Mouse (Mus musculus): ENCODE results near the gene Arhgap23. TPM values are rescaled to one million over a fixed set of nuclear protein-coding genes. Genes with fewer than 3 reads are reported as not detected.

The Arhgap23 gene
- polyA plus RNA-seq, 1 experiment from 2014 or later = 3.9 TPM

DNA sequence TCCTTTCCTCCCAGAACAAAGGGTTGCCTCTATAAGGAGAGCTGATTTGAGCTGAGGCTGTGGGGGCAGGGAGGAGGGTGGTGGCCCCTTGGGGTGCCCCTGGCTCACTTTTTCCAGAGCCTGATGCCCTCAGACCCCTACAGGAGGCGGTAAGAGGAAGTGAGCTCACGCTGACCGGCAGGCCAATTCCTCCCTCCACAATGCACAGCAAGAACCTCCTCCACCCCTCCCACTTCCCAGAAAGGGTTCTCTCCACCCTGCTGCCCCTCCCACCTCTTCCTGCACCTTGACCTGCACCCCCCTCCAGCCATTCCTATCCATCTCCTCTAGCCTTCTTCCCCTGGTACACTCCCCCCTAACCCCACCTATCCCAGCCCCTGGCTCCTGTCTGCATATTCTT is 3.2 kb upstream of the Arhgap23 start:
- H3K36me3 ChIP-seq = no peaks in the 10 kb centered on the region
- no peak for DNase-seq (ENCODE audit: low spot score)
- no peaks in the 10 kb centered on the region for H3K9me3 ChIP-seq (replicated peaks)
- peaks cover 10% of the 10 kb centered on the region for H3K27me3 ChIP-seq (ENCODE audit: low read depth, poor library complexity, severe bottlenecking)
- WGBS = 21% methylated on average over 3 of the region's 3 CpGs
- 0 out of 2 replicates have a peak overlapping the region, but pooled peaks have one; percentile 1 for H3K4me3 ChIP-seq
- H3K4me1 ChIP-seq = peaks cover 37% of the 10 kb centered on the region
- peak overlapping the region; percentile 71 for H3K27ac ChIP-seq

- Histone ChIP-seq H3K27ac (peak overlapping the region; percentile 71), H3K4me3 (no peak overlapping the region), H3K36me3 (no peaks in the 10 kb centered on the region), H3K4me1 (peaks cover 43% of the 10 kb centered on the region), H3K27me3 (ENCODE audit: low read depth, poor library complexity, severe bottlenecking) (peaks cover 3% of the 10 kb centered on the region), H3K9me3 (replicated peaks) (no peaks in the 10 kb centered on the region)
- WGBS = 48% methylated on average over 10 of the region's 10 CpGs
- no peak for DNase-seq (ENCODE audit: low spot score)
These were observed 2.5 kb upstream of the Arhgap23 start for GRCm38 (mm10) chr11:97412808-97413347.

GRCm38 (mm10) chr11:97415712-97416636 is 641 bp downstream of the Arhgap23 start:
- Histone ChIP-seq H3K27me3 (ENCODE audit: low read depth, poor library complexity, severe bottlenecking) (no peaks in the 10 kb centered on the region), H3K9me3 (replicated peaks) (no peaks in the 10 kb centered on the region), H3K4me1 (peaks cover 60% of the 10 kb centered on the region), H3K36me3 (no peaks in the 10 kb centered on the region), H3K27ac (peak overlapping the region; percentile 93), H3K4me3 (peak overlapping the region; percentile 85)
- 2% methylated on average over 49 of the region's 49 CpGs for WGBS
- DNase-seq (ENCODE audit: low spot score) = peak; percentile 74

GRCm38 (mm10) chr11:97416637-97417035 is 1.3 kb downstream of the Arhgap23 start:
- Histone ChIP-seq H3K4me1 (peaks cover 60% of the 10 kb centered on the region), H3K27ac (peak overlapping the region; percentile 93), H3K4me3 (peak overlapping the region; percentile 85), H3K27me3 (ENCODE audit: low read depth, poor library complexity, severe bottlenecking) (no peaks in the 10 kb centered on the region), H3K36me3 (no peaks in the 10 kb centered on the region), H3K9me3 (replicated peaks) (no peaks in the 10 kb centered on the region)
- DNase-seq (ENCODE audit: low spot score) = no peak
- WGBS = 5% methylated on average over 5 of the region's 5 CpGs

- WGBS = 58% methylated on average over 14 of the region's 14 CpGs
- Histone ChIP-seq H3K9me3 (replicated peaks) (no peaks in the 10 kb centered on the region), H3K27me3 (ENCODE audit: low read depth, poor library complexity, severe bottlenecking) (no peaks in the 10 kb centered on the region), H3K36me3 (no peaks in the 10 kb centered on the region), H3K4me1 (peaks cover 66% of the 10 kb centered on the region), H3K27ac (peak overlapping the region; percentile 22), H3K4me3 (no peak overlapping the region)
- DNase-seq (ENCODE audit: low spot score) = no peak
These were observed 3.7 kb downstream of the Arhgap23 start for GRCm38 (mm10) chr11:97418834-97419539.

DNA sequence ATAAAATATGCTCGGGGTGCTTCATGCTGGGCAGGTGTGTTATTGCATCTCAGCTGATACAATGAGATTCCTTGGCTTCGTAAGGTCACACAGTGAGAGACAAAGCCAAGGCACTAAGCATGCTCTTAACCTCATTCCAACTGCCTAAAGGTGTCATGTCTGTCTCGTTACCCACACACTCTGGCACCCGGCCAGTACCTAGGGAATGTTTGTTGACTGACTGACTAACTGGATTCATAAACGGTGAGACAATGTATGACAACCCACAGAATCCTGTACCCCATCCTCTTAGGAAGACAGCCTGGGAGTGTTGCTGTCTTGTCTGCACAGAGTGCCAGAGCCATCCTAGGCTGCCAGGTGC is 4.2 kb downstream of the Arhgap23 start:
- Histone ChIP-seq H3K27ac (0 out of 2 replicates have a peak overlapping the region, but pooled peaks have one; percentile 22), H3K36me3 (no peaks in the 10 kb centered on the region), H3K9me3 (replicated peaks) (no peaks in the 10 kb centered on the region), H3K4me1 (peaks cover 71% of the 10 kb centered on the region), H3K4me3 (no peak overlapping the region), H3K27me3 (ENCODE audit: low read depth, poor library complexity, severe bottlenecking) (no peaks in the 10 kb centered on the region)
- WGBS = 87% methylated on average over 5 of the region's 5 CpGs
- DNase-seq (ENCODE audit: low spot score) = no peak

GRCm38 (mm10) chr11:97422507-97422906 is 7.2 kb downstream of the Arhgap23 start:
- Histone ChIP-seq H3K36me3 (no peaks in the 10 kb centered on the region), H3K27ac (peak overlapping the region; percentile 80), H3K27me3 (ENCODE audit: low read depth, poor library complexity, severe bottlenecking) (no peaks in the 10 kb centered on the region), H3K4me3 (no peak overlapping the region), H3K4me1 (peaks cover 51% of the 10 kb centered on the region), H3K9me3 (replicated peaks) (no peaks in the 10 kb centered on the region)
- 54% methylated on average over 4 of the region's 4 CpGs for WGBS
- peak; percentile 34 for DNase-seq (ENCODE audit: low spot score)

DNA sequence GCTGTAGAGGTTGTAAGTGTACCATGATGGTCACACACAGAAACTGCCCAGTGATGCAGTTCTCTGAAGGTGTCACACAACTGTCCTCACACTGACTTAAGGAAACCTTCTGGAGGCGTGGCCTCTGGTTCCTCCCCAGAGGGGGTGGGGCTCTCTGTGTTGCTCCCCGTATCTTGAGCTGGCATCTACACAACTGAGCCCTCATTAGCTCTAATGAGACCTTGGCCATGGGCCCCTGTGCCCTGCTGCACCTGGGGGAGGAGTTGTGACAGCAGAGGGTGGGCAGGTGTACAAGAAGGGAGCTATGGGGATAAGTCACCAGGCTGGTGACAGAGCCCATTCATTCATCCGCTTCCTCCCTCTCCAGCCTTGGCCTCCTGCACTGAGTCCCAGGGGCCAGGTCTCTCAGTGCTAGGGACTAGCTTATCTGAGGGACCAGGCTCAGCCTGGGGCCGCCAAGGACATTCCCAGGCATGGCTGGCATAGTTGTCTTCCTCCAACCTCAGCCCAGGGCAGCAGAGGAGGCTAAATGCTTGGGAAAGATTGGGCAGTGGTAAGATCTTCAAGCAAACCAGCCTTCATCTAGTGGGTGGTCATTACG is 8.9 kb downstream of the Arhgap23 start:
- Histone ChIP-seq H3K4me1 (peaks cover 53% of the 10 kb centered on the region), H3K27ac (no peak overlapping the region), H3K27me3 (ENCODE audit: low read depth, poor library complexity, severe bottlenecking) (no peaks in the 10 kb centered on the region), H3K9me3 (replicated peaks) (no peaks in the 10 kb centered on the region), H3K36me3 (no peaks in the 10 kb centered on the region), H3K4me3 (no peak overlapping the region)
- DNase-seq (ENCODE audit: low spot score) = no peak
- WGBS = 63% methylated on average over 5 of the region's 5 CpGs

- WGBS = 81% methylated on average over 3 of the region's 3 CpGs
- Histone ChIP-seq H3K27me3 (ENCODE audit: low read depth, poor library complexity, severe bottlenecking) (0 out of 2 replicates have a peak, but pooled peaks cover 2% of the 10 kb centered on the region), H3K4me1 (peaks cover 52% of the 10 kb centered on the region), H3K9me3 (replicated peaks) (no peaks in the 10 kb centered on the region), H3K36me3 (no peaks in the 10 kb centered on the region), H3K27ac (no peak overlapping the region), H3K4me3 (no peak overlapping the region)
- DNase-seq (ENCODE audit: low spot score) = no peak
These were observed 9.5 kb downstream of the Arhgap23 start for GRCm38 (mm10) chr11:97424802-97425201.

DNA sequence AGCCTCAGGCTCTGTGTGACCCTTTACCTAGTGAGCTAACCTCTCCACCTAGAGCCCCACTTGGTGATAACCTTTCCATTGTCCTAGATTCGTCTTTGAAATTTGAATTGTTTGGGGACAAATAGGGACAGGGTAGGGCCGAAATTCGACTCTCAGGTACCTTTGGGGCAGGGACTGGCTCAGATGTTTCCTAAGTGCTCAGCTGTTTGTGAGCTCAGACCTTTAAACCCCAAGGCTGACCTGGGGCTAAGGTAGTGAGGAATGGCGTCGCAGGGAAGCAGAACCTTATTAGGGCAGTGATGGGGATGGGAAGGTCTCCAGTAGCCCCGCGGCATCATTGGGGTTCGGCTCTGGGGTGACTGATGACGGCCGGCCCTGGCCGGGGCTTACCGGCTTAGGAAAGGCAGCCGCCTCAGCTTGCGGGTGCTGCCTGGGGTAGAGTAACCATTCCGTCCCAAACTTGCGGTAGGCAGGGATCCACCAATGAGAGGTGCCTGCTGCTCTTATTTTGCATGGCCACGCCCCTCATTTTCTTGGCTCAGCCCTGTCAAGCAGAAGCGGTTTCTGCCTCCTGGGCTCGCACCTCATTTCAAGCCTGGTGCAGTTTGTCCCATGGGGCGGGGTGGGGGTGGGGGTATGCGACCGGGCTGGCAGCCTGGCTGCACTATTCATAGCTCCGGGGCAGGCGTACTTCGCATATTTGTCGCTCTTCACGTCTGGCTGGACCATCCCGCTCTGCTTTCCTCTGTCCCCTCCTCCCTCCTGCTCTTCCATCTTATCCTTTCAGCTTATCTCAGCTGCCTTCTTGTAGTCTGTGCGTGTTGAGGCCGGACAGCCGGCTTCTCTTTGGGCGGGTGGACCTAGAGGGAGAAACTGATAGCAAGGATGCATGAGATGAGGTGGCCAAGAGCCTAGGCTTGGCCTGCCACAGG is 12.7 kb downstream of the Arhgap23 start:
- no peaks in the 10 kb centered on the region for H3K36me3 ChIP-seq
- H3K27me3 ChIP-seq (ENCODE audit: low read depth, poor library complexity, severe bottlenecking) = 0 out of 2 replicates have a peak, but pooled peaks cover 3% of the 10 kb centered on the region
- under 1% methylated on average over 32 of the region's 32 CpGs for whole genome bisulfite sequencing
- DNase-seq (ENCODE audit: low spot score) = peak; percentile 81
- H3K9me3 ChIP-seq (replicated peaks) = no peaks in the 10 kb centered on the region
- H3K4me1 ChIP-seq = peaks cover 47% of the 10 kb centered on the region
- H3K27ac ChIP-seq = peak overlapping the region; percentile 81
- peak overlapping the region; percentile 51 for H3K4me3 ChIP-seq

DNA sequence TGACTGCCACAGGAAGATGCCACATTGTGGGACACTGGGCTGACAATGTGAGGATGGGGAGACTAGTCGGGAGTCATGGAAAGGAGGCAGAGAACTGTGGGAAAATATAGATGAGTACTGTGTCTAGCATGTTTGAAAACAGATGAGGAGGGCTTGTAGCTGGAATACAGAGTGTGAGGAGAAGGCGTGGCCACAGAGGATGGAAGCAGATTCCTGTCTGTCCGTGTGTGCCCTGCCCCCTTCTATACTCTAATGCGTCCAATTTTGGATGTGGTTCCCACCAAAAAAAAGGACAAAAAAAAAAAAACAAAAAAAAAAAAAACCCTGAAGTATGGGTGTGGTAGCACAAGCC is 13.4 kb downstream of the Arhgap23 start:
- WGBS = 52% methylated on average over 4 of the region's 4 CpGs
- peak overlapping the region; percentile 51 for H3K4me3 ChIP-seq
- 0 out of 2 replicates have a peak, but pooled peaks cover 3% of the 10 kb centered on the region for H3K27me3 ChIP-seq (ENCODE audit: low read depth, poor library complexity, severe bottlenecking)
- no peaks in the 10 kb centered on the region for H3K9me3 ChIP-seq (replicated peaks)
- DNase-seq (ENCODE audit: low spot score) = no peak
- no peaks in the 10 kb centered on the region for H3K36me3 ChIP-seq
- peak overlapping the region; percentile 81 for H3K27ac ChIP-seq
- peaks cover 42% of the 10 kb centered on the region for H3K4me1 ChIP-seq

DNA sequence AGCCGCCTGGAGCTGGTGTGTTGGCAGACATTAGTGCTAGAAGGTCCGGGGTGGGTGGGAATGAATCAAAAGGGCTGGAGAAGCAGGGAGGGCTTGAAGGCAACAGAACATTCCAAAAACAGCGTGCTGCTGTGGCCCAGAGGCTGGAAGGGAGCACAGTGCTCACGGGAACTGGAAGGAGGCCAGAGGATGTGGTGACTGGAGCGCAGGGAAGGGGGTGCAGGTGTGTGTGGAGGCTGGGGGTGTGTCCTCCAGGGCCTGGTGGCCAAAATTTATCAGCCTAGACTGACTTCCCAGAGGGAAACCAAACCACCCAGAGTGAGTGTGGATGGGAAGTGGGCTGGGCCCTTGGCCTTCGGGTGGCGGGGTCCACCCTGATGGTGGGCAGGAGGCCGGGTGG is 14.3 kb downstream of the Arhgap23 start:
- Histone ChIP-seq H3K36me3 (no peaks in the 10 kb centered on the region), H3K4me3 (no peak overlapping the region), H3K27me3 (ENCODE audit: low read depth, poor library complexity, severe bottlenecking) (0 out of 2 replicates have a peak, but pooled peaks cover 3% of the 10 kb centered on the region), H3K4me1 (peaks cover 34% of the 10 kb centered on the region), H3K9me3 (replicated peaks) (no peaks in the 10 kb centered on the region), H3K27ac (no peak overlapping the region)
- WGBS = 85% methylated on average over 8 of the region's 8 CpGs
- DNase-seq (ENCODE audit: low spot score) = no peak

Measured in limb, embryonic 10.5 days (tissue).